In the genomic region with DNA sequence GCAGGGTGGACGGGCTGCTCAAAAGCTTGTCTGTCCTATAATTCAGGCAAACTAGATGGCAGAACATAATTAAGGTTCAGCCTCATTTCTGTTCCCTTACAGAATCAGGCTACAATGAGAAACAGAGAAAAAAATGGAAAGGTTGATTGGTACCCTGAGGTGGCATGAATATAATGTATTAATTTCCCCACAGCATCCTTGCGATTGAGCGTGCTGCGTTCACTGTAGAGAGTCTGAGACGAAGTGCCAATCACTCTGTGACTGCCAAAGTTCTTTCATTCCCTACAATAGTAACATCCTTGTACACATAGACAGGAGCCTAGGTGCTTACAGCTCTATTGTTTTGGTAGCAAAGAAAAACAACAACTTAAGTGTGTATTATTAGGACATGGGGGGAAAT, we compare ENCODE assay signal across 21 mouse cellular contexts.
"Had no signal": no experiment of that assay in that cellular context is flagged by ENCODE, and none has a peak within 500 bp of the region (broad histone marks: within the 10 kb centered on the region; RNA-seq: fewer than 3 reads in every experiment).

No protein-coding gene starts in this region.

- H3K4me3 ChIP-seq: kidney, embryonic 15.5 days; limb, embryonic 12.5 days; limb, embryonic 15.5 days; midbrain, embryonic 12.5 days; myocyte; neural tube, embryonic 13.5 days; stomach, embryonic 15.5 days had no signal

- H3K4me2 ChIP-seq: kidney, embryonic 15.5 days; limb, embryonic 12.5 days; limb, embryonic 15.5 days; liver, embryonic 11.5 days; lung, embryonic 14.5 days; midbrain, embryonic 12.5 days; neural tube, embryonic 13.5 days; stomach, embryonic 15.5 days had no signal

- H3K27me3 ChIP-seq: kidney, embryonic 15.5 days; limb, embryonic 12.5 days; limb, embryonic 15.5 days; midbrain, embryonic 12.5 days; neural tube, embryonic 13.5 days; stomach, embryonic 15.5 days had no signal

- H3K9ac ChIP-seq: kidney, embryonic 15.5 days; limb, embryonic 12.5 days; limb, embryonic 15.5 days; liver, embryonic 14.5 days; liver, postnatal 0 days; lung, embryonic 14.5 days; midbrain, embryonic 12.5 days; neural tube, embryonic 13.5 days; stomach, embryonic 15.5 days had no signal

- H3K4me1 ChIP-seq: kidney, embryonic 15.5 days; limb, embryonic 15.5 days; midbrain, embryonic 12.5 days; neural tube, embryonic 13.5 days; stomach, embryonic 15.5 days had no signal

- DNase-seq: kidney, adult 8-10 months; kidney, postnatal 10 days; kidney, postnatal 36 days; left cerebral cortex, postnatal 4 days; liver, postnatal 0 days; lung, embryonic 14.5 days; retina, postnatal 1 day; right cerebral cortex, postnatal 25 days; spleen, adult 18-20 months; thymus, postnatal 25 days had no signal

- ATAC-seq: liver, postnatal 0 days; lung, postnatal 0 days had no signal

- H3K36me3 ChIP-seq: kidney, embryonic 15.5 days; limb, embryonic 12.5 days; limb, embryonic 15.5 days; midbrain, embryonic 12.5 days; neural tube, embryonic 13.5 days; stomach, embryonic 15.5 days had no signal

- H3K9me3 ChIP-seq: kidney, embryonic 15.5 days; limb, embryonic 12.5 days; limb, embryonic 15.5 days; midbrain, embryonic 12.5 days; neural tube, embryonic 13.5 days; stomach, embryonic 15.5 days had no signal

- H3K27ac ChIP-seq: kidney, embryonic 15.5 days; limb, embryonic 12.5 days; limb, embryonic 15.5 days; liver, embryonic 14.5 days; macrophage; midbrain, embryonic 12.5 days; neural tube, embryonic 13.5 days; stomach, embryonic 15.5 days had no signal
